Mouse (Mus musculus): ENCODE measurements around the gene Vim. TPM values are rescaled to one million over a fixed set of nuclear protein-coding genes. Genes with fewer than 3 reads are reported as not detected.
A peak's percentile ranks its signal among the peaks of the same experiment; 100 is the strongest.

Gene Vim
- total and polyA plus RNA-seq, 2 experiments from 2014 or later = 269 to 554 TPM

DNA sequence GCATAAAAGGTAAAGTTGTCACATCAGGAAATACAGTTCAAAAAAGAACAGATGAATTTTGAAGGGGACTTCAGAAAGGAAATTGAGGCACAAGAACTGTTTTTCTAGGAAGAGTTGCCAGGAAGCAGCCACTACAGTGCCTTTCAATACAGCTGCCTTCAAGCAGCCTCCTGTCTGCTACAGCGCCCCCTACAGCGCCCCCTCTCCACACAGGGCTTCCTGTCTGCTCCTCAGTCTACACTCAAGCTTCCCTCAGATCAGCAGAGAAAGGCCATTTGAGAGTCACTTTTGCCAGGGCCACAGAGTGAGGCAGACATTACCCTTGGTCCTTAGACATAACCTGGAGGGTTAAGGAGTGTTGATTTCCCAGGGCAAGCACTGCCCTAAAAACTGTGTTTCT is 36.0 kb upstream of the Vim start:
- no peak overlapping the region for H3K9ac ChIP-seq
- H3K36me3 ChIP-seq (ENCODE audit: insufficient read depth) = no peaks in the 10 kb centered on the region
- peak; percentile 20; the same call in 1 of the 2 replicates for TF ChIP-seq CTCF (IDR thresholded peaks at IDR 0.05; ENCODE audit: low read depth)
- WGBS = 21% methylated on average over 2 of the region's 2 CpGs
- no peaks in the 10 kb centered on the region for H3K27me3 ChIP-seq (ENCODE audit: insufficient read depth, low read length)
- DNase-seq (no peak), ATAC-seq (no peak)
- H3K4me3 ChIP-seq (ENCODE audit: low read depth, low read length) = no peak overlapping the region
- H3K4me2 ChIP-seq (ENCODE audit: low read depth) = no peak overlapping the region
- no peaks in the 10 kb centered on the region for H3K4me1 ChIP-seq (ENCODE audit: insufficient read depth)
- no peak overlapping the region for H3K27ac ChIP-seq (ENCODE audit: low read depth, low read length)
- no peaks in the 10 kb centered on the region for H3K9me3 ChIP-seq (ENCODE audit: low read length)

DNA sequence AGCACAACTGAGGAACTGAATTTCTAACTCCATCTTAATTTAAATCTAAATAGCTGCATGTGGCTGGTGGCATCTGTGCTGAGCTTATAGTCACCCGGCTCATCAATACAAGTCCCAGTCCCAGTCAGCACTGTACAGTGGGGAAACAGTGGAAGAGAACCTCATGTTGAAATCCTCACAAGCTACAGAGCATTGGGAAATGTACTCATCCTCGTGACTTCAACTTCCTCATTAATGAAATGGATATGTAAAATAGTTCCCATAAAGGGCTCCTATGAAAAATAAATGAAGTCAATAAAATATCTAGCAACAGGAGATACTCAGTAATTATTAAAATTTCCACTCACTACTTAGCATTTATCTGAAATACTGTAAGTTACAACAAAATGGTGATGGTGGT is 35.5 kb upstream of the Vim start:
- no peaks in the 10 kb centered on the region for H3K4me1 ChIP-seq (ENCODE audit: insufficient read depth)
- no peak for DNase-seq
- no peaks in the 10 kb centered on the region for H3K27me3 ChIP-seq (ENCODE audit: insufficient read depth, low read length)
- H3K36me3 ChIP-seq (ENCODE audit: insufficient read depth) = no peaks in the 10 kb centered on the region
- no peak for TF ChIP-seq CTCF (IDR thresholded peaks at IDR 0.05; ENCODE audit: low read depth)
- H3K4me3 ChIP-seq (ENCODE audit: low read depth, low read length) = no peak overlapping the region
- whole genome bisulfite sequencing = 84% methylated on average over 2 of the region's 2 CpGs
- no peak for ATAC-seq
- no peak overlapping the region for H3K9ac ChIP-seq
- H3K4me2 ChIP-seq (ENCODE audit: low read depth) = no peak overlapping the region
- no peak overlapping the region for H3K27ac ChIP-seq (ENCODE audit: low read depth, low read length)
- no peaks in the 10 kb centered on the region for H3K9me3 ChIP-seq (ENCODE audit: low read length)

DNA sequence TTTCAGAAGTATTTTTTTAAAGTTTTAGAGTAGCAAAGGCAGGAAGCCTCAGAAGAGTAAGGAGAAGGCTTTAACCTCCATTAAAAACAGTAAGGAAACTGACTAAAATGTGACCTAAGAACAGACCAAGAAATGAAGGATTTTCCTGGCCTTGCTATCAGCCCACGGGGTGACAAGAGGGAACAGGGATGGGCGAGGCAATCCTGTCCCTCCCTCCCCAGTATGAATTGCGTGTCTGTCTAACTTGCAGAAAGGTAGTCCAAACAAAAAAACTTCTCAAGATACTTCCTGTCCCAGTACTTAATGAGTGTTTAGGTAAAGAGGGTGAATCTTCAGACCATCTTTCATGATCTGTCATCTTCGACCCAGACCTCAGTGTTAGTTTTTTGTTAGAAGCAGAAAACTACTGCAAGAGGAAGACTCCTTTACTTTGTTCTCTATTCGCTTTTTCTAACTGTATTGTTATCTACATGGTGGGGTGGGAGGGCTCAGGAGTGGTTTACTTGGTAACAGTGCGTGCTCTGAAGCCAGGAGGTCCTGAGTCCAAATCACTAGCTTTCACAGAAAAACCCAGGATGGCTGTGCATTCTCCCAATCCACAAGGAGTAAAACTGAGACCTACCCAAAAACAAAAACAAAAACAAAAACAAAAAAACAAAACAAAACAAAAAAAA is 34.9 kb upstream of the Vim start:
- DNase-seq (no peak), ATAC-seq (no peak)
- no peaks in the 10 kb centered on the region for H3K4me1 ChIP-seq (ENCODE audit: insufficient read depth)
- no peak overlapping the region for H3K4me2 ChIP-seq (ENCODE audit: low read depth)
- H3K27ac ChIP-seq (ENCODE audit: low read depth, low read length) = no peak overlapping the region
- H3K36me3 ChIP-seq (ENCODE audit: insufficient read depth) = no peaks in the 10 kb centered on the region
- no peaks in the 10 kb centered on the region for H3K9me3 ChIP-seq (ENCODE audit: low read length)
- no peak for TF ChIP-seq CTCF (IDR thresholded peaks at IDR 0.05; ENCODE audit: low read depth)
- no peak overlapping the region for H3K4me3 ChIP-seq (ENCODE audit: low read depth, low read length)
- WGBS = 81% methylated on average over 6 of the region's 6 CpGs
- no peaks in the 10 kb centered on the region for H3K27me3 ChIP-seq (ENCODE audit: insufficient read depth, low read length)
- no peak overlapping the region for H3K9ac ChIP-seq

DNA sequence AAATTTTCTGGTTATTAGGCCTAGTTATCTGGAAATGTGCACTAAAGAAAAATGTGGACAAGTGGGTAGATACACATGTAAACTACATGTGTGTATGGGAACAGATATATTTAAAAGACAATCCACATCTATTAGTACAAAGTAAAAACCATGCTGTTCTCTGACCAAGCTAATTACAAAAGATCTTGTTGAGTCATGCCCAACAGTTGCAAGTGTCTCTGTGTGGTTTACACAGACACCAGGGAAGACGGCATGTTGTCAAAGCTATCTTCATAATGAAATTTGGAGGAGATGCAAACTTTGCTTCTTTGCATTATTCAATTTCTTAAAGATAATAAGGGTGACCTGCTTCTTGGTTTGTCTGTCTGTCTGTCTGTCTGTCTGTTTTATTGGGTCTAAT is 33.9 kb upstream of the Vim start:
- Histone ChIP-seq H3K4me3 (ENCODE audit: low read depth, low read length) (no peak overlapping the region), H3K9me3 (ENCODE audit: low read length) (no peaks in the 10 kb centered on the region), H3K36me3 (ENCODE audit: insufficient read depth) (no peaks in the 10 kb centered on the region), H3K27ac (ENCODE audit: low read depth, low read length) (no peak overlapping the region), H3K4me2 (ENCODE audit: low read depth) (no peak overlapping the region), H3K4me1 (ENCODE audit: insufficient read depth) (no peaks in the 10 kb centered on the region), H3K27me3 (ENCODE audit: insufficient read depth, low read length) (no peaks in the 10 kb centered on the region), H3K9ac (no peak overlapping the region)
- DNase-seq (no peak), ATAC-seq (no peak)
- WGBS = 90% methylated on average over 1 of the region's 1 CpGs
- no peak for TF ChIP-seq CTCF (IDR thresholded peaks at IDR 0.05; ENCODE audit: low read depth)

DNA sequence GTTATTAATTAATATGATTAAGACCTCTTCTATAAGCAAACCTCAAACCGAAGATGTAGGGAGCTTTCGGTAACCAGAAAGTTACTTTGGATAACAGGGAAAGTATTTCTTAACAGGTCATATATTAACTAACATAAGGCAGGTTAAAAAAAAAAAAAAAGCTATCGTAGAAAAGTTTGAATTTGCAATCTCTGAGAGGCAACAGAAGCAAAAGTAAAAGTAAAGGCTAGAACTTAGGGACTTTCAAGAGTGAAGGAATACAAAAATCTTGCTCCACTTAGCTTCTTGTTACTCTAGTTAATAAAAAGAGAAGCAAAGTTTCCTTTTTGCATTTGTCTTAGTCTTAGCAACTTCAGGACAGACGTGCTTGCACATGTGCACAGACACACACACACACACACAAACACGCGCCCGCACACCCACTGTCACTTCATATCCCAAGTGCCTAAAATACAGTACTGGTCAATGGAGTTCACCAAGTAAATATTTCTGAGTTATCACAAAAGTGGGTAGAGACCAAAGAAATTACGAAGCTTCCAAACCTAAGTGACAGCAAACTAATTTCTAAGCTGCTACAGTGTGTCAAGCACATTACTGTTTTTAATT is 30.1 kb upstream of the Vim start:
- TF ChIP-seq CTCF (IDR thresholded peaks at IDR 0.05; ENCODE audit: low read depth) = no peak
- Histone ChIP-seq H3K27me3 (ENCODE audit: insufficient read depth, low read length) (no peaks in the 10 kb centered on the region), H3K4me2 (ENCODE audit: low read depth) (peak overlapping the region; percentile 71), H3K9me3 (ENCODE audit: low read length) (no peaks in the 10 kb centered on the region), H3K27ac (ENCODE audit: low read depth, low read length) (peak overlapping the region; percentile 84; the same call in 1 of the 2 replicates), H3K4me1 (ENCODE audit: insufficient read depth) (no peaks in the 10 kb centered on the region), H3K36me3 (ENCODE audit: insufficient read depth) (no peaks in the 10 kb centered on the region), H3K9ac (peak overlapping the region; percentile 71), H3K4me3 (ENCODE audit: low read depth, low read length) (peak overlapping the region; percentile 59)
- WGBS = 30% methylated on average over 8 of the region's 8 CpGs
- ATAC-seq (no peak), DNase-seq (no peak)

DNA sequence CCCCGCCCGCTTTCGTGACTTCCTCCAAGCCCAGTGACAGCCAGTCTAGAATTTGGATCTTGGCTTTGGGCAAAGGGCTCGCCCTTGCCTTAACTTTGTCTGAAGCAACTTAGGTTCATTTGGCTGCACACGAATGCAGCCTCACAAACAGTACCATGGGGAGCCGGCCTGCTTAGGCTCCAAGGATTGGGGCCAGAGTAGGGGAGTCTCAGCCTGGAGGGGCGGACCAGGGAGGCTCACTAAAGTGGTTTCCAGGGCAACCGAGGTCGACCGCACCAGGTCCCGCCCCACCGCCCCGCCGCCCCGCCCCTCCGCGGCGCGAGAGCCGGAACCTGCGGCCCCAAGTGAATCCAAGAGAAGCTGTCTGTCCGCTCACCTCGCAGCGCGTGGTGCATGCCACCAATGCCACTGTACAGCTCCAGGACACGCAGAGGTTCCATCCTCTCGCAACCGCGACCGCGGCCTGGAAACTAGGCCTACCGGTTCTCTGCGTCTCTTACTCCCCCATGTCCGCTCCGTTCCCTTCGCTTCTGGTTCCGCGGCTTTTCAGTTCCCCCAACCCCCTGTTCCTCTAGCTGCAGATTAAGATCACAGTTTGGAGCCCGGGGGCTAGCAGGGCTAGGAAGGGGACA is 29.4 kb upstream of the Vim start, which contains the start of gene Trdmt1:
Trdmt1 (minus strand) TSS at position 476 of the 632 bp plus-strand sequence.
- H3K9me3 ChIP-seq (ENCODE audit: low read length) = no peaks in the 10 kb centered on the region
- ATAC-seq (peak; percentile 98), DNase-seq (peak; percentile 86)
- H3K9ac ChIP-seq = peak within 1 kb of the TSS; percentile 71
- WGBS = under 1% methylated on average over 39 of the region's 39 CpGs
- H3K4me1 ChIP-seq (ENCODE audit: insufficient read depth) = no peaks in the 10 kb centered on the region
- peak within 1 kb of the TSS; percentile 59 for H3K4me3 ChIP-seq (ENCODE audit: low read depth, low read length)
- peak within 1 kb of the TSS; percentile 71 for H3K4me2 ChIP-seq (ENCODE audit: low read depth)
- no peaks in the 10 kb centered on the region for H3K36me3 ChIP-seq (ENCODE audit: insufficient read depth)
- no peaks in the 10 kb centered on the region for H3K27me3 ChIP-seq (ENCODE audit: insufficient read depth, low read length)
- peak within 1 kb of the TSS; percentile 84 for H3K27ac ChIP-seq (ENCODE audit: low read depth, low read length)
- TF ChIP-seq CTCF (IDR thresholded peaks at IDR 0.05; ENCODE audit: low read depth) = no peak

DNA sequence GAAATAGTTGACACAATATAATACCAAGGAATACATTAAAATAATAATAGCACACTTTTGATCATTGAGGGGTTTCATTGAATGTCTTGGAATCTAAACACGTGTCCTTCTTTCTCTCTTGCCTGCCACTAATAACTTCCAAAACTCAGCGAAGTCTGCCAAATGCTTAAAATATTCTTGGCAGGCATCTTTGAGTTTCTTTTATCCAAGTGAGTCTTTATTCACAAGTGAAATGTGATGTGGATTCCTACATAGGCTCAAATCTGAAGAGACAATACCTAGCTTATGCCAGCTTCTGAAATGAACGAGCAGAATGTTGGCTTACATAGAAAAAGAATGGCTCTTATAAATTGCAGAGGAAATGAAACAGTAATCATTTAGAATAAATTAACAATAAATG is 25.0 kb upstream of the Vim start:
- TF ChIP-seq CTCF (IDR thresholded peaks at IDR 0.05; ENCODE audit: low read depth) = no peak
- DNase-seq (peak; percentile 16), ATAC-seq (no peak)
- H3K9ac ChIP-seq = no peak overlapping the region
- H3K4me2 ChIP-seq (ENCODE audit: low read depth) = no peak overlapping the region
- H3K9me3 ChIP-seq (ENCODE audit: low read length) = no peaks in the 10 kb centered on the region
- no peak overlapping the region for H3K4me3 ChIP-seq (ENCODE audit: low read depth, low read length)
- no peaks in the 10 kb centered on the region for H3K36me3 ChIP-seq (ENCODE audit: insufficient read depth)
- WGBS = 30% methylated on average over 3 of the region's 3 CpGs
- no peaks in the 10 kb centered on the region for H3K27me3 ChIP-seq (ENCODE audit: insufficient read depth, low read length)
- no peaks in the 10 kb centered on the region for H3K4me1 ChIP-seq (ENCODE audit: insufficient read depth)
- no peak overlapping the region for H3K27ac ChIP-seq (ENCODE audit: low read depth, low read length)
